Mouse (Mus musculus): ENCODE results near the gene 1700016H13Rik.

DNA sequence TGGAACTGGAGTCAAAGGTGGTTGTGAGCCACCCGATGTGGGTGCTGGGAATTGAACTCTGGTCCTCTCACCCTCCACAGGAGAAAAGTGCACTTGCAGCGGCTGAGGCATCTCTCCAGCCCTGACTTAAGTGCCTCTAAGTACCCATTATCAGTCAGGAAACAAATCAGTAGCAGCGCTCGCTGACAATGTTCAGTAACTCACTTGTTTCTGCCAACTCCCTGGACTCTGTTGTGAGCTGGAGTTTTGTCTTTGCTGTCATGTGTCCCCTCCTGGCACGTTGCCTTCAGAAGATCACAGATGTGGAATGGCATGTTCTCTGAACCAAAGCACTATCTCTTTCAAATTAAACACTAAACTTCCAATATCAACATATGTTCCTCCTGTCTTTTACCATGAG is 33.8 kb upstream of the 1700016H13Rik start:
- TF ChIP-seq CTCF (IDR thresholded peaks at IDR 0.05 in 2 of 3, conservative IDR thresholded peaks at IDR 0.05 in 1 of 3; ENCODE audit: control insufficient read depth in 1 of 3, insufficient read depth in 1 of 3, low read depth in 2 of 3, low read length in 3 of 3, poor library complexity in 1 of 3, severe bottlenecking in 1 of 3) (no peak), POLR2AphosphoS2 (IDR thresholded peaks at IDR 0.05; ENCODE audit: low read length) (no peak), JUND (IDR thresholded peaks at IDR 0.05; ENCODE audit: low read depth, low read length) (no peak), MAFK (IDR thresholded peaks at IDR 0.05; ENCODE audit: borderline replicate concordance, low read depth, low read length) (no peak)
